Mouse (Mus musculus): ENCODE measurements at regions not wholly inside any gene's neighbourhood (a gene's known extent, or its start where the extent isn't known, plus 50 kb on each side); places are given as distances from the start of the nearest gene placed in this dataset.

- Histone ChIP-seq H3K4me3 (ENCODE audit: control insufficient read depth, insufficient read depth, low read length) (no peak overlapping the region), H3K4me1 (replicated peaks; ENCODE audit: control insufficient read depth, insufficient read depth, low read length) (no peaks in the 10 kb centered on the region), H3K27ac (ENCODE audit: control insufficient read depth, insufficient read depth, low read length) (no peak overlapping the region), H3K36me3 (ENCODE audit: control insufficient read depth, insufficient read depth, low read length) (no peaks in the 10 kb centered on the region), H3K27me3 (ENCODE audit: control insufficient read depth, insufficient read depth, low read length) (no peaks in the 10 kb centered on the region)
- WGBS, result 92% methylated on average over 22 of the region's 22 CpGs
- DNase-seq, result no peak
- no peak for TF ChIP-seq POLR2A (IDR thresholded peaks at IDR 0.05; ENCODE audit: control insufficient read depth, extremely low read depth, insufficient read depth, low read length, poor library complexity)
- TF ChIP-seq CTCF (IDR thresholded peaks at IDR 0.05; ENCODE audit: borderline replicate concordance, control insufficient read depth, extremely low read depth, insufficient read depth, low read length, poor library complexity), result no peak
These were observed 354.6 kb upstream of the Zfp507 start for GRCm38 (mm10) chr7:36157270-36157945.

GRCm38 (mm10) chr7:36156595-36156994, 353.8 kb upstream of the Zfp507 start:
- WGBS, result 91% methylated on average over 12 of the region's 12 CpGs
- Histone ChIP-seq H3K4me1 (replicated peaks; ENCODE audit: control insufficient read depth, insufficient read depth, low read length) (no peaks in the 10 kb centered on the region), H3K4me3 (ENCODE audit: control insufficient read depth, insufficient read depth, low read length) (no peak overlapping the region), H3K36me3 (ENCODE audit: control insufficient read depth, insufficient read depth, low read length) (no peaks in the 10 kb centered on the region), H3K27ac (ENCODE audit: control insufficient read depth, insufficient read depth, low read length) (no peak overlapping the region), H3K27me3 (ENCODE audit: control insufficient read depth, insufficient read depth, low read length) (no peaks in the 10 kb centered on the region)
- TF ChIP-seq POLR2A (IDR thresholded peaks at IDR 0.05; ENCODE audit: control insufficient read depth, extremely low read depth, insufficient read depth, low read length, poor library complexity) (no peak), CTCF (IDR thresholded peaks at IDR 0.05; ENCODE audit: borderline replicate concordance, control insufficient read depth, extremely low read depth, insufficient read depth, low read length, poor library complexity) (no peak)
- DNase-seq, result no peak

GRCm38 (mm10) chr7:36155576-36155975, 352.8 kb upstream of the Zfp507 start:
- Histone ChIP-seq H3K4me1 (replicated peaks; ENCODE audit: control insufficient read depth, insufficient read depth, low read length) (no peaks in the 10 kb centered on the region), H3K36me3 (ENCODE audit: control insufficient read depth, insufficient read depth, low read length) (no peaks in the 10 kb centered on the region), H3K27ac (ENCODE audit: control insufficient read depth, insufficient read depth, low read length) (no peak overlapping the region), H3K4me3 (ENCODE audit: control insufficient read depth, insufficient read depth, low read length) (no peak overlapping the region), H3K27me3 (ENCODE audit: control insufficient read depth, insufficient read depth, low read length) (no peaks in the 10 kb centered on the region)
- no peak for DNase-seq
- TF ChIP-seq CTCF (IDR thresholded peaks at IDR 0.05; ENCODE audit: borderline replicate concordance, control insufficient read depth, extremely low read depth, insufficient read depth, low read length, poor library complexity) (no peak), POLR2A (IDR thresholded peaks at IDR 0.05; ENCODE audit: control insufficient read depth, extremely low read depth, insufficient read depth, low read length, poor library complexity) (no peak)
- WGBS, result 69% methylated on average over 2 of the region's 2 CpGs

GRCm38 (mm10) chr7:36155159-36155558, 352.4 kb upstream of the Zfp507 start:
- TF ChIP-seq POLR2A (IDR thresholded peaks at IDR 0.05; ENCODE audit: control insufficient read depth, extremely low read depth, insufficient read depth, low read length, poor library complexity) (no peak), CTCF (IDR thresholded peaks at IDR 0.05; ENCODE audit: borderline replicate concordance, control insufficient read depth, extremely low read depth, insufficient read depth, low read length, poor library complexity) (no peak)
- no peak for DNase-seq
- Histone ChIP-seq H3K4me1 (replicated peaks; ENCODE audit: control insufficient read depth, insufficient read depth, low read length) (no peaks in the 10 kb centered on the region), H3K27me3 (ENCODE audit: control insufficient read depth, insufficient read depth, low read length) (no peaks in the 10 kb centered on the region), H3K27ac (ENCODE audit: control insufficient read depth, insufficient read depth, low read length) (no peak overlapping the region), H3K4me3 (ENCODE audit: control insufficient read depth, insufficient read depth, low read length) (no peak overlapping the region), H3K36me3 (ENCODE audit: control insufficient read depth, insufficient read depth, low read length) (no peaks in the 10 kb centered on the region)
- WGBS, result 95% methylated on average over 6 of the region's 6 CpGs

GRCm38 (mm10) chr7:36150871-36151560, 348.2 kb upstream of the Zfp507 start:
- WGBS, result 51% methylated on average over 12 of the region's 12 CpGs
- no peak overlapping the region for H3K27ac ChIP-seq (ENCODE audit: control insufficient read depth, insufficient read depth, low read length)

GRCm38 (mm10) chr7:36136571-36136970, 333.8 kb upstream of the Zfp507 start:
- 58% methylated on average over 5 of the region's 5 CpGs for WGBS
- no peak overlapping the region for H3K4me3 ChIP-seq (ENCODE audit: control insufficient read depth, insufficient read depth, low read length)
- H3K4me1 ChIP-seq (replicated peaks; ENCODE audit: control insufficient read depth, insufficient read depth, low read length), result no peaks in the 10 kb centered on the region
- DNase-seq, result no peak
- H3K36me3 ChIP-seq (ENCODE audit: control insufficient read depth, insufficient read depth, low read length), result no peaks in the 10 kb centered on the region
- TF ChIP-seq CTCF (IDR thresholded peaks at IDR 0.05; ENCODE audit: borderline replicate concordance, control insufficient read depth, extremely low read depth, insufficient read depth, low read length, poor library complexity) (no peak), POLR2A (IDR thresholded peaks at IDR 0.05; ENCODE audit: control insufficient read depth, extremely low read depth, insufficient read depth, low read length, poor library complexity) (no peak)
- H3K27ac ChIP-seq (ENCODE audit: control insufficient read depth, insufficient read depth, low read length), result no peak overlapping the region
- no peaks in the 10 kb centered on the region for H3K27me3 ChIP-seq (ENCODE audit: control insufficient read depth, insufficient read depth, low read length)

More at GRCm38 (mm10) chr7:36150871-36151560, 348.2 kb upstream of the Zfp507 start:
- DNase-seq, result no peak
- Histone ChIP-seq H3K4me3 (ENCODE audit: control insufficient read depth, insufficient read depth, low read length) (no peak overlapping the region), H3K4me1 (replicated peaks; ENCODE audit: control insufficient read depth, insufficient read depth, low read length) (no peaks in the 10 kb centered on the region), H3K36me3 (ENCODE audit: control insufficient read depth, insufficient read depth, low read length) (no peaks in the 10 kb centered on the region), H3K27me3 (ENCODE audit: control insufficient read depth, insufficient read depth, low read length) (no peaks in the 10 kb centered on the region)
- TF ChIP-seq POLR2A (IDR thresholded peaks at IDR 0.05; ENCODE audit: control insufficient read depth, extremely low read depth, insufficient read depth, low read length, poor library complexity) (no peak), CTCF (IDR thresholded peaks at IDR 0.05; ENCODE audit: borderline replicate concordance, control insufficient read depth, extremely low read depth, insufficient read depth, low read length, poor library complexity) (no peak)

Measured in thymus, adult 2 months (tissue).